Mouse (Mus musculus): ENCODE data around the gene Tas1r1. TPM values are rescaled to one million over a fixed set of nuclear protein-coding genes. Genes with fewer than 3 reads are reported as not detected.

Gene Tas1r1
- polyA plus RNA-seq, 1 experiment, result 0.27 TPM

GRCm38 (mm10) chr4:151988342-151989109, 49.8 kb downstream of the Tas1r1 start, which contains the start of gene Thap3:
Gene Thap3, minus strand, starts transcription at chr4:151988997.
- Histone ChIP-seq H3K79me3 (ENCODE audit: low read depth) (peaks cover 3% of the 10 kb centered on the region), H3K36me3 (ENCODE audit: control insufficient read depth, insufficient read depth) (peaks cover 31% of the 10 kb centered on the region), H3K27me3 (ENCODE audit: control insufficient read depth, insufficient read depth, insufficient read length) (no peaks in the 10 kb centered on the region), H3K79me2 (ENCODE audit: control insufficient read depth, insufficient read depth) (peaks cover 52% of the 10 kb centered on the region), H3ac (ENCODE audit: control insufficient read depth, insufficient read length, low read depth) (peak within 1 kb of the TSS; percentile 89), H3K4me3 (ENCODE audit: insufficient read depth, poor library complexity, severe bottlenecking) (peak within 1 kb of the TSS; percentile 60)
- TF ChIP-seq MAX (IDR thresholded peaks at IDR 0.05), result no peak
- TF ChIP-seq MYOD1 (IDR thresholded peaks at IDR 0.05; ENCODE audit: control insufficient read depth, insufficient read length, low read depth), result no peak
- no peak for TF ChIP-seq FOSL1 (IDR thresholded peaks at IDR 0.05; ENCODE audit: insufficient read depth, low read length, poor library complexity, severe bottlenecking)
- TF ChIP-seq MYOG (IDR thresholded peaks at IDR 0.05; ENCODE audit: control insufficient read depth, extremely low read depth, insufficient read length), result no peak
- TF ChIP-seq USF1 (IDR thresholded peaks at IDR 0.05; ENCODE audit: low read depth), result no peak
- no peak for TF ChIP-seq CTCF (IDR thresholded peaks at IDR 0.05; ENCODE audit: control insufficient read depth, insufficient read depth, insufficient read length)
- no peak for TF ChIP-seq CEBPB (IDR thresholded peaks at IDR 0.05; ENCODE audit: low read depth)

DNA sequence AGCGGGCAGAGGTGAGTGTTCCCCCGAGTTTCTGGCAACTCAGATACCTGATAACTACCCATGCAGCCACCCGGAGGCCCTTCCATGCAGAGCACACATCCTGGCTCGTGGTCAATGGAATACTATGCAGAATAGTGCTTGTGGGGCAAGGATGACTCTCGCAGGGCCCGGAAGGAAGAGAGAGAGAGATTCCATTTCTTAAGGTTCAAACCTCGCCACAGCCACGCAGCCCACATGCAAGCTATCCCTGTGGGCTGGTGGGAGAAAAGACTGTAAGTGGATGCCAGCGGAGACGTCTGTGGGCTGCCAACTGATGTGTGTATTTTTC, 50.4 kb downstream of the Tas1r1 start:
- H3ac ChIP-seq (ENCODE audit: control insufficient read depth, insufficient read length, low read depth), result peak overlapping the region; percentile 89
- H3K36me3 ChIP-seq (ENCODE audit: control insufficient read depth, insufficient read depth), result peaks cover 26% of the 10 kb centered on the region
- TF ChIP-seq MAX (IDR thresholded peaks at IDR 0.05), result no peak
- TF ChIP-seq MYOD1 (IDR thresholded peaks at IDR 0.05; ENCODE audit: control insufficient read depth, insufficient read length, low read depth), result no peak
- no peak for TF ChIP-seq CTCF (IDR thresholded peaks at IDR 0.05; ENCODE audit: control insufficient read depth, insufficient read depth, insufficient read length)
- no peak for TF ChIP-seq MYOG (IDR thresholded peaks at IDR 0.05; ENCODE audit: control insufficient read depth, extremely low read depth, insufficient read length)
- TF ChIP-seq USF1 (IDR thresholded peaks at IDR 0.05; ENCODE audit: low read depth), result no peak
- TF ChIP-seq CEBPB (IDR thresholded peaks at IDR 0.05; ENCODE audit: low read depth), result no peak
- no peak for TF ChIP-seq FOSL1 (IDR thresholded peaks at IDR 0.05; ENCODE audit: insufficient read depth, low read length, poor library complexity, severe bottlenecking)
- H3K79me3 ChIP-seq (ENCODE audit: low read depth), result peaks cover 3% of the 10 kb centered on the region
- peak overlapping the region; percentile 60 for H3K4me3 ChIP-seq (ENCODE audit: insufficient read depth, poor library complexity, severe bottlenecking)
- no peaks in the 10 kb centered on the region for H3K27me3 ChIP-seq (ENCODE audit: control insufficient read depth, insufficient read depth, insufficient read length)
- H3K79me2 ChIP-seq (ENCODE audit: control insufficient read depth, insufficient read depth), result peaks cover 46% of the 10 kb centered on the region

- Histone ChIP-seq H3K79me3 (ENCODE audit: low read depth) (no peaks in the 10 kb centered on the region), H3K79me2 (ENCODE audit: control insufficient read depth, insufficient read depth) (peaks cover 34% of the 10 kb centered on the region), H3K36me3 (ENCODE audit: control insufficient read depth, insufficient read depth) (peaks cover 21% of the 10 kb centered on the region), H3ac (ENCODE audit: control insufficient read depth, insufficient read length, low read depth) (no peak overlapping the region), H3K27me3 (ENCODE audit: control insufficient read depth, insufficient read depth, insufficient read length) (no peaks in the 10 kb centered on the region), H3K4me3 (ENCODE audit: insufficient read depth, poor library complexity, severe bottlenecking) (no peak overlapping the region)
- TF ChIP-seq USF1 (IDR thresholded peaks at IDR 0.05; ENCODE audit: low read depth) (no peak), MYOD1 (IDR thresholded peaks at IDR 0.05; ENCODE audit: control insufficient read depth, insufficient read length, low read depth) (no peak), MYOG (IDR thresholded peaks at IDR 0.05; ENCODE audit: control insufficient read depth, extremely low read depth, insufficient read length) (no peak), MAX (IDR thresholded peaks at IDR 0.05) (no peak), FOSL1 (IDR thresholded peaks at IDR 0.05; ENCODE audit: insufficient read depth, low read length, poor library complexity, severe bottlenecking) (no peak), CTCF (IDR thresholded peaks at IDR 0.05; ENCODE audit: control insufficient read depth, insufficient read depth, insufficient read length) (no peak), CEBPB (IDR thresholded peaks at IDR 0.05; ENCODE audit: low read depth) (no peak)
Observed at GRCm38 (mm10) chr4:151986650-151987049, 51.7 kb downstream of the Tas1r1 start.

GRCm38 (mm10) chr4:151985886-151986285, 52.5 kb downstream of the Tas1r1 start:
- no peaks in the 10 kb centered on the region for H3K79me3 ChIP-seq (ENCODE audit: low read depth)
- H3K79me2 ChIP-seq (ENCODE audit: control insufficient read depth, insufficient read depth), result peaks cover 34% of the 10 kb centered on the region
- TF ChIP-seq USF1 (IDR thresholded peaks at IDR 0.05; ENCODE audit: low read depth), result no peak
- TF ChIP-seq MAX (IDR thresholded peaks at IDR 0.05), result no peak
- TF ChIP-seq MYOD1 (IDR thresholded peaks at IDR 0.05; ENCODE audit: control insufficient read depth, insufficient read length, low read depth), result no peak
- no peak for TF ChIP-seq FOSL1 (IDR thresholded peaks at IDR 0.05; ENCODE audit: insufficient read depth, low read length, poor library complexity, severe bottlenecking)
- TF ChIP-seq CEBPB (IDR thresholded peaks at IDR 0.05; ENCODE audit: low read depth), result no peak
- no peak for TF ChIP-seq CTCF (IDR thresholded peaks at IDR 0.05; ENCODE audit: control insufficient read depth, insufficient read depth, insufficient read length)
- TF ChIP-seq MYOG (IDR thresholded peaks at IDR 0.05; ENCODE audit: control insufficient read depth, extremely low read depth, insufficient read length), result no peak
- H3K27me3 ChIP-seq (ENCODE audit: control insufficient read depth, insufficient read depth, insufficient read length), result no peaks in the 10 kb centered on the region
- no peak overlapping the region for H3ac ChIP-seq (ENCODE audit: control insufficient read depth, insufficient read length, low read depth)
- H3K36me3 ChIP-seq (ENCODE audit: control insufficient read depth, insufficient read depth), result peaks cover 19% of the 10 kb centered on the region
- no peak overlapping the region for H3K4me3 ChIP-seq (ENCODE audit: insufficient read depth, poor library complexity, severe bottlenecking)

- Histone ChIP-seq H3K4me3 (ENCODE audit: insufficient read depth, poor library complexity, severe bottlenecking) (no peak overlapping the region), H3ac (ENCODE audit: control insufficient read depth, insufficient read length, low read depth) (peak overlapping the region; percentile 46), H3K36me3 (ENCODE audit: control insufficient read depth, insufficient read depth) (peaks cover 32% of the 10 kb centered on the region), H3K27me3 (ENCODE audit: control insufficient read depth, insufficient read depth, insufficient read length) (no peaks in the 10 kb centered on the region), H3K79me2 (ENCODE audit: control insufficient read depth, insufficient read depth) (peaks cover 22% of the 10 kb centered on the region), H3K79me3 (ENCODE audit: low read depth) (no peaks in the 10 kb centered on the region)
- peak; percentile 99 for TF ChIP-seq MYOD1 (IDR thresholded peaks at IDR 0.05; ENCODE audit: control insufficient read depth, insufficient read length, low read depth)
- TF ChIP-seq MYOG (IDR thresholded peaks at IDR 0.05; ENCODE audit: control insufficient read depth, extremely low read depth, insufficient read length), result no peak
Observed at GRCm38 (mm10) chr4:151983560-151983959, 54.8 kb downstream of the Tas1r1 start.
